Mouse (Mus musculus) embryonic facial prominence, embryonic 11.5 days (tissue): ENCODE measurements at regions not wholly inside any gene's neighbourhood (a gene's known extent, or its start where the extent isn't known, plus 50 kb on each side); places are given as distances from the start of the nearest gene placed in this dataset.

Experiments
- ATAC-seq: fragments of 200-750 bp; cut with Nextera tagmentation; replicated peaks from 2 replicates; pipeline ENCODE4 v1.8.0; 2017; ENCODE audit warnings: low read depth; ENCODE audit not compliant: insufficient number of reproducible peaks, low FRiP score, low TSS enrichment
- DNase-seq: peaks from one replicate; pipeline ENCODE4 v3.0.0-alpha.2; 2015; ENCODE audit warnings: low spot score
- H3K27ac ChIP-seq: fragments of 300-500 bp; sonication (generic); replicated peaks from 2 replicates; pipeline ENCODE4 v1.5.1; 2014; ENCODE audit warnings: mild to moderate bottlenecking, low read depth, low read length, control low read depth
- H3K27me3 ChIP-seq: fragments of 300-500 bp; sonication (generic); 2 replicates; pipeline ENCODE4 v1.6.1; 2014; ENCODE audit warnings: mild to moderate bottlenecking, low read length, moderate library complexity, mixed read lengths; ENCODE audit not compliant: control insufficient read depth, insufficient read depth
- H3K36me3 ChIP-seq: fragments of 300-500 bp; sonication (generic); replicated peaks from 2 replicates; pipeline ENCODE4 v1.6.1; 2014; ENCODE audit warnings: low read depth, mild to moderate bottlenecking, low read length, moderate library complexity, mixed read lengths; ENCODE audit not compliant: control insufficient read depth, insufficient read depth
- H3K4me1 ChIP-seq: fragments of 300-500 bp; sonication (generic); 2 replicates; pipeline ENCODE4 v1.6.1; 2014; ENCODE audit warnings: low read length, mixed read lengths; ENCODE audit not compliant: control insufficient read depth, insufficient read depth
- H3K4me2 ChIP-seq: fragments of 300-500 bp; sonication (generic); 2 replicates; pipeline ENCODE4 v1.6.1; 2014; ENCODE audit warnings: low read depth, mild to moderate bottlenecking, control low read depth, low read length, moderate library complexity
- H3K4me3 ChIP-seq: fragments of 300-500 bp; sonication (generic); 2 replicates; pipeline ENCODE4 v1.5.1; 2014; ENCODE audit warnings: low read depth, low read length, control low read depth
- H3K9ac ChIP-seq: fragments of 300-500 bp; sonication (generic); replicated peaks from 2 replicates; pipeline ENCODE4 v1.6.1; 2014; ENCODE audit warnings: mild to moderate bottlenecking, control low read depth, low read length
- H3K9me3 ChIP-seq: fragments of 300-500 bp; sonication (generic); replicated peaks from 2 replicates; pipeline ENCODE4 v1.6.1; 2016; ENCODE audit warnings: mild to moderate bottlenecking, low read length, inconsistent platforms, mixed read lengths; ENCODE audit not compliant: control insufficient read depth
- WGBS: fragments of 180-500 bp; shearing (Covaris S2); extraction: QIAGEN DNeasy Blood & Tissue Kit; methylation state at CpG from one replicate; pipeline ENCODE4 v1.1.7; 2014; 5-methylcytosine and 5-hydroxymethylcytosine counted together

DNA sequence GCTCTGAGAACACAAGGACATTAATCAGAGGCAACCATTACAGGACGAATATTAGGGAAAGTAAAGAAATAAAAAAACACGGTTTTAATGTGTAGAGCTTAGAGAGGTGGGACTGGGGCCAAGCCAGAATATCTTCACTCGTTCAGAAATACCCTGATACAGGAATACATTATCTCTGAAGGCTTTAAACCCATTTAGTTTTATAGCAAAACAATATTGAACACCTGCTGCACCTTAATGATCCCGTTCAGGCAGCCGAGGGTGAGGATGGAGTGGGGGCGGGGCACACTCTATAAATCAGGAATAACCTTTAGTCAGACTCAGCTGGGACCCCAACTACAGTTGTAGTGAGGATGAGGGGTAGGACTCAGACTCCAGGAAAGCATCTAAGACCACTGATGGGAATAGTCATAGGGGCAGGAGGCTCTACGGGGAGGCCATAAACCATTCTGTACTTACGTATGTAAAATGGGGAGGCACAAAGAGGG lies 508.0 kb upstream of the Adam5 start:
- H3K4me3 ChIP-seq, result no peak overlapping the region
- H3K9ac ChIP-seq, result no peak overlapping the region
- H3K27ac ChIP-seq, result no peak overlapping the region
- no peaks in the 10 kb centered on the region for H3K9me3 ChIP-seq
- H3K27me3 ChIP-seq, result no peaks in the 10 kb centered on the region
- DNase-seq (no peak), ATAC-seq (no peak)
- H3K4me2 ChIP-seq, result no peak overlapping the region
- no peaks in the 10 kb centered on the region for H3K4me1 ChIP-seq
- 85% methylated on average over 8 of the region's 8 CpGs for WGBS
- no peaks in the 10 kb centered on the region for H3K36me3 ChIP-seq

GRCm38 (mm10) chr8:25331161-25331776 lies 507.1 kb upstream of the Adam5 start:
- no peaks in the 10 kb centered on the region for H3K36me3 ChIP-seq
- DNase-seq (no peak), ATAC-seq (no peak)
- H3K4me1 ChIP-seq, result no peaks in the 10 kb centered on the region
- no peak overlapping the region for H3K27ac ChIP-seq
- no peak overlapping the region for H3K4me2 ChIP-seq
- no peak overlapping the region for H3K4me3 ChIP-seq
- H3K9me3 ChIP-seq, result no peaks in the 10 kb centered on the region
- 60% methylated on average over 7 of the region's 7 CpGs for WGBS
- H3K9ac ChIP-seq, result no peak overlapping the region
- H3K27me3 ChIP-seq, result no peaks in the 10 kb centered on the region

DNA sequence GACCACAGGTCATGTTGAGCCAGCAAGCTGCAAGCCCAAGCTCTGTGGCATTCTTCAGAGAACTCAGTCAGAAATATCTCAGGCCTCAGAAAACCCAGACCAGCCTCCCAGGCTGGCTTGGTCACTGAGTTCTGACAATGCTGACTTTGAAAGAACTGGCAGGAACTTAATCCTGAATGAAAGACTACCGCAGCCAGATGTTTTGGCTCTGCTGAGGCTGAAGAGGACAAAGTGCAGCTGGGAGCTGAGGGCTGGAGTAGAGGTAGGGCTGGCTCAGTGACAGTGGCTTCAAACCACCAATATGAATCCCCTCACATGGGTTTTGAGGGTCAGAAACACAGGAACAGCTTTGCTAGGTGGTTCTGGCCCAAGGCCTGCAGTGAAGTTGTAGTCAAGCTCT lies 505.6 kb upstream of the Adam5 start:
- Histone ChIP-seq H3K9me3 (no peaks in the 10 kb centered on the region), H3K36me3 (no peaks in the 10 kb centered on the region), H3K9ac (no peak overlapping the region), H3K4me3 (no peak overlapping the region), H3K27ac (no peak overlapping the region), H3K4me1 (no peaks in the 10 kb centered on the region), H3K27me3 (no peaks in the 10 kb centered on the region), H3K4me2 (no peak overlapping the region)
- ATAC-seq, result no peak
- no peak for DNase-seq
- 32% methylated on average over 1 of the region's 1 CpGs for WGBS

DNA sequence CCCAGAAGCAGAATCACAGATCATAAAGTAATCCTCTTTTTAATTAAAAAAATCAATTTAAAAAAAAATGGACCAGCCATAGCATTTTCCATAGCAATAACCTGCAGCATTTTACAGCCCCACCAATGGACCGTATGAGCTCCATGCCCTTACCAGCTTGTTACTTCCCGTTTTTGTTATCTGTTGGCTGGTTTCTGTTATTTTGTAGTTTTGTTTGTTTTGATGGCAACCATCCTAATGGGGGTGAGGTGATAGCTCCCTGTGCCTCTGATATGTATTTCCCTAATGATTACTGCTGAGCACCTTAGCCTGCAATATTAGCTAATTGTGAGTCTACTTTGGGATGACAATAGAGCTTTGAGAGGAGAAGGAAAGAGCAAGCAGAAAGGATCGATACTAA lies 504.1 kb upstream of the Adam5 start:
- H3K4me2 ChIP-seq, result no peak overlapping the region
- H3K4me3 ChIP-seq, result no peak overlapping the region
- H3K36me3 ChIP-seq, result no peaks in the 10 kb centered on the region
- H3K9ac ChIP-seq, result no peak overlapping the region
- ATAC-seq (no peak), DNase-seq (no peak)
- no peaks in the 10 kb centered on the region for H3K27me3 ChIP-seq
- no peaks in the 10 kb centered on the region for H3K9me3 ChIP-seq
- H3K4me1 ChIP-seq, result no peaks in the 10 kb centered on the region
- WGBS, result 70% methylated on average over 3 of the region's 3 CpGs
- H3K27ac ChIP-seq, result no peak overlapping the region

DNA sequence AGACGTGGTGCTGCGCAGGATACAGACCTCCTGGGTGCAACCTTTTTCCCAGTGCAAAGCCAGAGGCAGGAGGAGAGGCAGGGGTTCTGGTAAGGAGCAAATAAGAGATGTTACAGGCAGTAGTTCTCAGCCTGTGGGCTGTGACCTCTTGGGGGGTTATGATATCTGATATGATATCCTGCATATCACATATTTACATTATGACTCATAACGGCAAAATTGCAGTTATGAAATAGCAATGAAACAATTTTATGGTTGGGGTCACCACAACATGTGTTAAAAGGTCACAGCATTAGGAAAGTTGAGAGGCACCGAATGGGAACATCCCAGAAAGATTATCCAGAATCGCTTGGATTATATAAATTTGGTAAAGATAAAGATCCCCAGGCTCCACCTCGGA lies 502.8 kb upstream of the Adam5 start:
- Histone ChIP-seq H3K27me3 (no peaks in the 10 kb centered on the region), H3K36me3 (no peaks in the 10 kb centered on the region), H3K4me1 (no peaks in the 10 kb centered on the region), H3K4me2 (no peak overlapping the region), H3K4me3 (no peak overlapping the region), H3K27ac (no peak overlapping the region), H3K9me3 (no peaks in the 10 kb centered on the region), H3K9ac (no peak overlapping the region)
- 78% methylated on average over 6 of the region's 6 CpGs for WGBS
- no peak for ATAC-seq
- no peak for DNase-seq

DNA sequence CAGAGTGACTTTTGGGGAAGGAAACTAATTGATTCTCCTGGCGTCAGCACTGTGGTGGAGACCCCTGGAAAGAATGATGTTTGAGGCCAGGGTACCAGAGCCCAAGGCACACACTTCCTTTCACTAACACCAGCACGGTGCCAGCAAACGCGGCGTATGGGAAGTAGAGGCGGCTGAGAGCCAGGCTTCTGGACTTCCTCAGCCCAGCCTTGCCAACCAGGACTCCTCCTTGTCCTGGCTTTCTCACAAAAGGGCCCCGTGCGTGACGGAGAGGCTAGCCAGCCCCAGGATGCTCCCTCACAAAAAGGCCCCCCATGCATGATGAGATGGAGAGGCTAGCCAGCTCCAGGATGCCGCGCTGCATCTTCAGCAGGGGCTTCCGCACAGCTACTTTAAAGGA lies 502.1 kb upstream of the Adam5 start:
- 69% methylated on average over 12 of the region's 12 CpGs for WGBS
- H3K4me2 ChIP-seq, result no peak overlapping the region
- no peak for DNase-seq
- H3K9ac ChIP-seq, result no peak overlapping the region
- no peak overlapping the region for H3K27ac ChIP-seq
- H3K4me3 ChIP-seq, result no peak overlapping the region
- H3K9me3 ChIP-seq, result no peaks in the 10 kb centered on the region
- no peaks in the 10 kb centered on the region for H3K4me1 ChIP-seq
- no peak for ATAC-seq
- H3K27me3 ChIP-seq, result no peaks in the 10 kb centered on the region
- H3K36me3 ChIP-seq, result no peaks in the 10 kb centered on the region

- Histone ChIP-seq H3K4me3 (no peak overlapping the region), H3K9me3 (no peaks in the 10 kb centered on the region), H3K27ac (no peak overlapping the region), H3K36me3 (no peaks in the 10 kb centered on the region), H3K9ac (no peak overlapping the region), H3K27me3 (no peaks in the 10 kb centered on the region), H3K4me2 (no peak overlapping the region), H3K4me1 (no peaks in the 10 kb centered on the region)
- ATAC-seq (no peak), DNase-seq (no peak)
- WGBS, result 89% methylated on average over 9 of the region's 9 CpGs
Observed at GRCm38 (mm10) chr8:25324731-25325130, 500.6 kb upstream of the Adam5 start.

- Histone ChIP-seq H3K27ac (no peak overlapping the region), H3K36me3 (no peaks in the 10 kb centered on the region), H3K4me2 (no peak overlapping the region), H3K27me3 (no peaks in the 10 kb centered on the region), H3K4me1 (no peaks in the 10 kb centered on the region), H3K9me3 (no peaks in the 10 kb centered on the region), H3K4me3 (no peak overlapping the region), H3K9ac (no peak overlapping the region)
- DNase-seq (no peak), ATAC-seq (no peak)
- WGBS, result 55% methylated on average over 19 of the region's 19 CpGs
Observed at GRCm38 (mm10) chr8:25323643-25324420, 499.7 kb upstream of the Adam5 start.
